ENCODE assay signal across 7 mouse cellular contexts in genomic region chr17:47738879-47739798, GRCm38 (mm10). TPM values are rescaled to one million over a fixed set of nuclear protein-coding genes. Genes with fewer than 3 reads are reported as not detected.
DNase-seq lines count a peak whose midpoint lies in the region; ATAC-seq and TF ChIP-seq lines count a peak whose summit lies in the region.

No protein-coding gene starts in this region.

- 0 out of 2 replicates have a peak, but pooled peaks cover 9% of the 10 kb centered on the region for H3K27me3 ChIP-seq in G1E (ENCODE audit: insufficient read depth, low read length)
- H3K27me3 ChIP-seq in hindbrain, embryonic 13.5 days = peaks cover 51% of the 10 kb centered on the region
- peaks cover 5% of the 10 kb centered on the region for H3K27me3 ChIP-seq in liver, embryonic 11.5 days (replicated peaks; ENCODE audit: control insufficient read depth, insufficient read depth, low read length)
- H3K27me3 ChIP-seq in neural tube, embryonic 13.5 days = peaks cover 44% of the 10 kb centered on the region

- H3K9ac ChIP-seq in hindbrain, embryonic 13.5 days = peak overlapping the region; percentile 65; the same call in 1 of the 2 replicates
- H3K9ac ChIP-seq in liver, embryonic 11.5 days (ENCODE audit: low read depth, low read length) = peak overlapping the region; percentile 79
- peak overlapping the region; percentile 69 for H3K9ac ChIP-seq in neural tube, embryonic 13.5 days

- DNase-seq in G1E (ENCODE audit: low spot score) = peak; percentile 44
- no peak for DNase-seq in liver, embryonic 11.5 days (ENCODE audit: low spot score)
- no peak for DNase-seq in urinary bladder, postnatal 14 days (ENCODE audit: low spot score)
- no peak for DNase-seq in adrenal gland, postnatal 25 days

- H3K36me3 ChIP-seq in G1E (replicated peaks) = peaks cover 8% of the 10 kb centered on the region
- no peaks in the 10 kb centered on the region for H3K36me3 ChIP-seq in hindbrain, embryonic 13.5 days
- H3K36me3 ChIP-seq in liver, embryonic 11.5 days (ENCODE audit: control insufficient read depth, insufficient read depth, low read length) = no peaks in the 10 kb centered on the region
- no peaks in the 10 kb centered on the region for H3K36me3 ChIP-seq in neural tube, embryonic 13.5 days

- no peak for ATAC-seq in G1E (ENCODE audit: extremely low read depth, insufficient number of reproducible peaks, low FRiP score, poor library complexity, severe bottlenecking)
- 0 out of 2 replicates have a peak, but pooled peaks have one; percentile 7 for ATAC-seq in common myeloid progenitor, adult 5-6 weeks (replicated peaks; ENCODE audit: low read depth, poor library complexity, severe bottlenecking)
- ATAC-seq in hindbrain, embryonic 13.5 days (ENCODE audit: low FRiP score) = no peak
- ATAC-seq in liver, embryonic 11.5 days (replicated peaks; ENCODE audit: low FRiP score) = no peak
- no peak for ATAC-seq in neural tube, embryonic 13.5 days (ENCODE audit: low read depth)

- 4% methylated on average over 20 of the region's 20 CpGs for WGBS in hindbrain, embryonic 13.5 days
- whole genome bisulfite sequencing in liver, embryonic 11.5 days = 18% methylated on average over 20 of the region's 20 CpGs
- 3% methylated on average over 20 of the region's 20 CpGs for WGBS in neural tube, embryonic 13.5 days

- peak overlapping the region; percentile 85 for H3K4me3 ChIP-seq in G1E (ENCODE audit: low read depth, low read length)
- peak overlapping the region; percentile 55 for H3K4me3 ChIP-seq in hindbrain, embryonic 13.5 days
- peak overlapping the region; percentile 81 for H3K4me3 ChIP-seq in liver, embryonic 11.5 days (ENCODE audit: low read depth, low read length)
- H3K4me3 ChIP-seq in neural tube, embryonic 13.5 days = peak overlapping the region; percentile 56

- no peak for TF ChIP-seq CTCF in G1E (IDR thresholded peaks at IDR 0.05; ENCODE audit: low read depth, low read length)

- H3K4me1 ChIP-seq in G1E (ENCODE audit: insufficient read depth, low read depth, low read length) = peaks cover 68% of the 10 kb centered on the region
- H3K4me1 ChIP-seq in hindbrain, embryonic 13.5 days (replicated peaks) = peaks cover 28% of the 10 kb centered on the region
- H3K4me1 ChIP-seq in liver, embryonic 11.5 days (replicated peaks; ENCODE audit: control insufficient read depth, insufficient read depth, low read length) = peaks cover 39% of the 10 kb centered on the region
- H3K4me1 ChIP-seq in neural tube, embryonic 13.5 days (replicated peaks) = peaks cover 30% of the 10 kb centered on the region

- H3K27ac ChIP-seq in hindbrain, embryonic 13.5 days = no peak overlapping the region
- H3K27ac ChIP-seq in liver, embryonic 11.5 days (ENCODE audit: low read depth, low read length) = peak overlapping the region; percentile 62; the same call in 1 of the 2 replicates
- H3K27ac ChIP-seq in neural tube, embryonic 13.5 days (replicated peaks) = no peak overlapping the region

- H3K4me2 ChIP-seq in hindbrain, embryonic 13.5 days = peak overlapping the region; percentile 86
- H3K4me2 ChIP-seq in liver, embryonic 11.5 days = peak overlapping the region; percentile 99
- H3K4me2 ChIP-seq in neural tube, embryonic 13.5 days = peak overlapping the region; percentile 75

- H3K9me3 ChIP-seq in G1E (replicated peaks) = no peaks in the 10 kb centered on the region
- H3K9me3 ChIP-seq in hindbrain, embryonic 13.5 days = no peaks in the 10 kb centered on the region
- H3K9me3 ChIP-seq in liver, embryonic 11.5 days (ENCODE audit: control insufficient read depth, low read length) = no peaks in the 10 kb centered on the region
- no peaks in the 10 kb centered on the region for H3K9me3 ChIP-seq in neural tube, embryonic 13.5 days

RNA-seq across cellular contexts. Expression of gene Tfeb, which starts 2.3 kb away (rescaled TPM):
- total RNA-seq in G1E (2014; fragmentation: Nextera tagmentation) = 11.9 and 17.8 TPM in 2 replicates
- total RNA-seq in G1E (2017) = 10.7 and 11.6 TPM in 2 replicates
- 57.0 and 73.2 TPM in 2 replicates for polyA plus RNA-seq in G1E (2012)
- 5.8 and 6.4 TPM in 2 replicates for total RNA-seq in common myeloid progenitor, adult 5-6 weeks (2017)
- polyA plus RNA-seq in hindbrain, embryonic 13.5 days (2015; fragmentation: Nextera tagmentation; extraction: Ambion mirVana) = 2.8 and 3.3 TPM in 2 replicates
- polyA plus RNA-seq in liver, embryonic 11.5 days (2014; fragmentation: Nextera tagmentation; extraction: Ambion mirVana) = 9.6 and 9.8 TPM in 2 replicates
- polyA plus RNA-seq in neural tube, embryonic 13.5 days (2015; fragmentation: Nextera tagmentation; extraction: Ambion mirVana) = 2.3 and 2.8 TPM in 2 replicates
- 21.1 and 28.0 TPM in 2 replicates for total RNA-seq in adrenal gland, postnatal 25 days (2021)

RNA-seq across cellular contexts. Expression of gene Pgc, which starts 12.5 kb away (rescaled TPM):
- total RNA-seq in G1E (2014; fragmentation: Nextera tagmentation) (not detected in 2 replicates), G1E (2017) (not detected in 2 replicates)
- not detected in 2 replicates for polyA plus RNA-seq in G1E (2012)
- total RNA-seq in common myeloid progenitor, adult 5-6 weeks (2017) = not detected in 2 replicates
- polyA plus RNA-seq in hindbrain, embryonic 13.5 days (2015; fragmentation: Nextera tagmentation; extraction: Ambion mirVana) = not detected in 2 replicates
- not detected in 2 replicates for polyA plus RNA-seq in liver, embryonic 11.5 days (2014; fragmentation: Nextera tagmentation; extraction: Ambion mirVana)
- not detected in 2 replicates for polyA plus RNA-seq in neural tube, embryonic 13.5 days (2015; fragmentation: Nextera tagmentation; extraction: Ambion mirVana)
- not detected in 2 replicates for total RNA-seq in adrenal gland, postnatal 25 days (2021)

RNA-seq across cellular contexts. Expression of gene Prickle4, which starts 44.6 kb away (rescaled TPM):
- not detected in 2 replicates for total RNA-seq in G1E (2014; fragmentation: Nextera tagmentation)
- 1.2 TPM in 1 of 2 replicates, not detected in the other for total RNA-seq in G1E (2017)
- polyA plus RNA-seq in G1E (2012) = 3.4 and 3.5 TPM in 2 replicates
- 0.27 and 0.34 TPM in 2 replicates for total RNA-seq in common myeloid progenitor, adult 5-6 weeks (2017)
- 0.43 and 0.52 TPM in 2 replicates for polyA plus RNA-seq in hindbrain, embryonic 13.5 days (2015; fragmentation: Nextera tagmentation; extraction: Ambion mirVana)
- 0.44 and 1.7 TPM in 2 replicates for polyA plus RNA-seq in liver, embryonic 11.5 days (2014; fragmentation: Nextera tagmentation; extraction: Ambion mirVana)
- polyA plus RNA-seq in neural tube, embryonic 13.5 days (2015; fragmentation: Nextera tagmentation; extraction: Ambion mirVana) = 0.95 and 1.4 TPM in 2 replicates
- total RNA-seq in adrenal gland, postnatal 25 days (2021) = 1.7 and 4.3 TPM in 2 replicates

RNA-seq across cellular contexts. Expression of gene Gm21981, which starts 44.9 kb away (rescaled TPM):
- total RNA-seq in G1E (2014; fragmentation: Nextera tagmentation) (not detected in 2 replicates), G1E (2017) (0.12 and 0.71 TPM in 2 replicates)
- 0.21 and 0.44 TPM in 2 replicates for polyA plus RNA-seq in G1E (2012)
- 0.10 and 0.41 TPM in 2 replicates for total RNA-seq in common myeloid progenitor, adult 5-6 weeks (2017)
- 0.52 and 0.71 TPM in 2 replicates for polyA plus RNA-seq in hindbrain, embryonic 13.5 days (2015; fragmentation: Nextera tagmentation; extraction: Ambion mirVana)
- polyA plus RNA-seq in liver, embryonic 11.5 days (2014; fragmentation: Nextera tagmentation; extraction: Ambion mirVana) = 0.22 and 0.49 TPM in 2 replicates
- polyA plus RNA-seq in neural tube, embryonic 13.5 days (2015; fragmentation: Nextera tagmentation; extraction: Ambion mirVana) = 0.38 and 0.83 TPM in 2 replicates
- total RNA-seq in adrenal gland, postnatal 25 days (2021) = 0.91 TPM in 1 of 2 replicates, not detected in the other

RNA-seq across cellular contexts. Expression of gene Frs3, which starts 50.3 kb away (rescaled TPM):
- total RNA-seq in G1E (2014; fragmentation: Nextera tagmentation) (1.5 and 2.1 TPM in 2 replicates), G1E (2017) (1.6 and 2.1 TPM in 2 replicates)
- 2.0 and 3.0 TPM in 2 replicates for polyA plus RNA-seq in G1E (2012)
- total RNA-seq in common myeloid progenitor, adult 5-6 weeks (2017) = 0.92 and 1.6 TPM in 2 replicates
- 28.6 and 32.9 TPM in 2 replicates for polyA plus RNA-seq in hindbrain, embryonic 13.5 days (2015; fragmentation: Nextera tagmentation; extraction: Ambion mirVana)
- polyA plus RNA-seq in liver, embryonic 11.5 days (2014; fragmentation: Nextera tagmentation; extraction: Ambion mirVana) = 2.3 and 3.5 TPM in 2 replicates
- polyA plus RNA-seq in neural tube, embryonic 13.5 days (2015; fragmentation: Nextera tagmentation; extraction: Ambion mirVana) = 34.2 and 36.3 TPM in 2 replicates
- total RNA-seq in adrenal gland, postnatal 25 days (2021) = 4.3 and 8.0 TPM in 2 replicates
